Mouse (Mus musculus): ENCODE measurements around the gene Plgrkt. TPM values are rescaled to one million over a fixed set of nuclear protein-coding genes. Genes with fewer than 3 reads are reported as not detected.

Plgrkt gene
- polyA plus RNA-seq, 1 experiment = 34.0 TPM

GRCm38 (mm10) chr19:29405388-29405787 is 38.2 kb upstream of the Plgrkt start:
- TF ChIP-seq CTCF (IDR thresholded peaks at IDR 0.05; ENCODE audit: borderline replicate concordance, insufficient read depth, low read depth, low read length) (no peak), POLR2A (IDR thresholded peaks at IDR 0.05; ENCODE audit: borderline replicate concordance, insufficient read depth, low read length) (no peak)
- no peaks in the 10 kb centered on the region for H3K4me1 ChIP-seq (ENCODE audit: control insufficient read depth, insufficient read depth, low read length)
- H3K27ac ChIP-seq (ENCODE audit: insufficient read depth, low read length) = no peak overlapping the region
- H3K27me3 ChIP-seq (ENCODE audit: control insufficient read depth, insufficient read depth, low read length) = no peaks in the 10 kb centered on the region
- no peak overlapping the region for H3K4me3 ChIP-seq (replicated peaks; ENCODE audit: insufficient read depth, low read depth, low read length)
- WGBS = 81% methylated on average over 2 of the region's 2 CpGs
- no peak for DNase-seq

DNA sequence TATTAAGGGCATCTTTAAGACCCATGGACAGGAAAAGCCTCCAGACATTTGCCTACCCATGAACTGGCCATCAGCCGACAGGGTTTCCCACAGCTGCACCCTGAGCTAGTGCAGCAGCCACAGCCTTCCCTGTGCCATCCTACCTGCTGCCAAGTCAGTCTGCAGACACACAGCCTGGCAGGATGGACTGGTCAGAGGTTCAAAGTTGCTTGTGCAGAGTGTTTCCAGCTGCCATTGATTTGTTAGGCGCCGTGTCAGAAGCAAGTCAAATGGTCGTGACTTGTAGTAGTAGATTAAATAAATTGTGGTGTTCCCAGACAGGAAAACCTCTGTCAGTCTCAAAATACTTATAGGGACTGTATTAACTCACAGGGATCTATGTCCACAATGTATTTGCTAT is 36.1 kb upstream of the Plgrkt start:
- Histone ChIP-seq H3K27me3 (ENCODE audit: control insufficient read depth, insufficient read depth, low read length) (no peaks in the 10 kb centered on the region), H3K27ac (ENCODE audit: insufficient read depth, low read length) (no peak overlapping the region), H3K4me3 (replicated peaks; ENCODE audit: insufficient read depth, low read depth, low read length) (no peak overlapping the region), H3K4me1 (ENCODE audit: control insufficient read depth, insufficient read depth, low read length) (no peaks in the 10 kb centered on the region)
- no peak for TF ChIP-seq CTCF (IDR thresholded peaks at IDR 0.05; ENCODE audit: borderline replicate concordance, insufficient read depth, low read depth, low read length)
- DNase-seq = no peak
- 74% methylated on average over 4 of the region's 4 CpGs for WGBS

- no peak for DNase-seq
- H3K4me3 ChIP-seq (replicated peaks; ENCODE audit: insufficient read depth, low read depth, low read length) = no peak overlapping the region
- no peak overlapping the region for H3K27ac ChIP-seq (ENCODE audit: insufficient read depth, low read length)
- no peaks in the 10 kb centered on the region for H3K27me3 ChIP-seq (ENCODE audit: control insufficient read depth, insufficient read depth, low read length)
- H3K4me1 ChIP-seq (ENCODE audit: control insufficient read depth, insufficient read depth, low read length) = no peaks in the 10 kb centered on the region
- no peak for TF ChIP-seq POLR2A (IDR thresholded peaks at IDR 0.05; ENCODE audit: borderline replicate concordance, insufficient read depth, low read length)
- no peak for TF ChIP-seq CTCF (IDR thresholded peaks at IDR 0.05; ENCODE audit: borderline replicate concordance, insufficient read depth, low read depth, low read length)
- WGBS = 91% methylated on average over 4 of the region's 4 CpGs
Observed at GRCm38 (mm10) chr19:29402621-29403020, 35.4 kb upstream of the Plgrkt start.

DNA sequence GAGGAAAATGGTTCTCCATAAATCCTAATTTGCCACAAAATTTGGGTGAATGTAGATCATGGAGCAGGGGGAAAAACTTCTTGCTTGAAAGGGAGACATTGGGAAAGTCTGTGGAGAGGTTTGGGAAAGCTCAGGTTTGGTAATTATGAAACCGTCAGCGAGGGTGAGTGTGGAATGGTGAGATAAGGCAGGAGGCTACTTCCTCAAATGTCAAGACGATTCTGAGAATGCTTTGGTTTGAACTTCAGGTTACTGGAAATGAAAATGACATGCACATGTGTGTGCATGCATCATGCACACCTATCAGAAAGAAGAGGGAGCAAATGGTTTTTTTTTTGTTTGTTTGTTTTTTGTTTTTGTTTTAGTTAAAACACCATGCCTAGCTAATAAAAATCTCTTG is 33.3 kb upstream of the Plgrkt start:
- DNase-seq = no peak
- TF ChIP-seq CTCF (IDR thresholded peaks at IDR 0.05; ENCODE audit: borderline replicate concordance, insufficient read depth, low read depth, low read length) = no peak
- TF ChIP-seq POLR2A (IDR thresholded peaks at IDR 0.05; ENCODE audit: borderline replicate concordance, insufficient read depth, low read length) = no peak
- Histone ChIP-seq H3K27ac (ENCODE audit: insufficient read depth, low read length) (no peak overlapping the region), H3K4me1 (ENCODE audit: control insufficient read depth, insufficient read depth, low read length) (no peaks in the 10 kb centered on the region), H3K27me3 (ENCODE audit: control insufficient read depth, insufficient read depth, low read length) (no peaks in the 10 kb centered on the region), H3K4me3 (replicated peaks; ENCODE audit: insufficient read depth, low read depth, low read length) (no peak overlapping the region)
- 94% methylated on average over 3 of the region's 3 CpGs for WGBS

GRCm38 (mm10) chr19:29399786-29400185 is 32.6 kb upstream of the Plgrkt start:
- no peaks in the 10 kb centered on the region for H3K27me3 ChIP-seq (ENCODE audit: control insufficient read depth, insufficient read depth, low read length)
- TF ChIP-seq CTCF (IDR thresholded peaks at IDR 0.05; ENCODE audit: borderline replicate concordance, insufficient read depth, low read depth, low read length) = no peak
- TF ChIP-seq POLR2A (IDR thresholded peaks at IDR 0.05; ENCODE audit: borderline replicate concordance, insufficient read depth, low read length) = no peak
- no peaks in the 10 kb centered on the region for H3K4me1 ChIP-seq (ENCODE audit: control insufficient read depth, insufficient read depth, low read length)
- DNase-seq = no peak
- no peak overlapping the region for H3K4me3 ChIP-seq (replicated peaks; ENCODE audit: insufficient read depth, low read depth, low read length)
- no peak overlapping the region for H3K27ac ChIP-seq (ENCODE audit: insufficient read depth, low read length)
- WGBS = 95% methylated on average over 4 of the region's 4 CpGs

DNA sequence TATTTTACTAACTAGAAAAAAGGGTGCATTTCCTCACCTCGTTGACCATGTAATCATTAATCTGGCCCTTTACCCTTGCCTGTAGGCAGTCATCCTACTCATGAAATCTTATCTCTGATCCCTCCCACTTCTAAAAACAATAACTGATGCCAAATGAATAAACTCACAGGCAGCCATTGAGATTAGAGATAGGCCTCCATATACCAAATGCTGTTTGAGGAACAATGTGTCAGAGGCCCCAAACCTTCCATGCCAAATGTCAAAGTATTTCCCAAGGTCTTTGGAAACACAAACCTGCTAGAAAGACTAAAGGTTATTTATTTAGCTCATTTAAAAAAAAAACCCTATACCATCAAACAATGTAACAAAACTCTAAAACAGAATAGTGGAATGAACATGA is 29.2 kb upstream of the Plgrkt start:
- 64% methylated on average over 1 of the region's 1 CpGs for WGBS
- no peak for DNase-seq
- Histone ChIP-seq H3K27me3 (ENCODE audit: control insufficient read depth, insufficient read depth, low read length) (no peaks in the 10 kb centered on the region), H3K27ac (ENCODE audit: insufficient read depth, low read length) (no peak overlapping the region), H3K4me1 (ENCODE audit: control insufficient read depth, insufficient read depth, low read length) (no peaks in the 10 kb centered on the region), H3K4me3 (replicated peaks; ENCODE audit: insufficient read depth, low read depth, low read length) (no peak overlapping the region)
- no peak for TF ChIP-seq POLR2A (IDR thresholded peaks at IDR 0.05; ENCODE audit: borderline replicate concordance, insufficient read depth, low read length)
- TF ChIP-seq CTCF (IDR thresholded peaks at IDR 0.05; ENCODE audit: borderline replicate concordance, insufficient read depth, low read depth, low read length) = no peak

- Histone ChIP-seq H3K27ac (ENCODE audit: insufficient read depth, low read length) (no peak overlapping the region), H3K4me3 (replicated peaks; ENCODE audit: insufficient read depth, low read depth, low read length) (no peak overlapping the region), H3K4me1 (ENCODE audit: control insufficient read depth, insufficient read depth, low read length) (no peaks in the 10 kb centered on the region), H3K27me3 (ENCODE audit: control insufficient read depth, insufficient read depth, low read length) (no peaks in the 10 kb centered on the region)
- TF ChIP-seq POLR2A (IDR thresholded peaks at IDR 0.05; ENCODE audit: borderline replicate concordance, insufficient read depth, low read length) (no peak), CTCF (IDR thresholded peaks at IDR 0.05; ENCODE audit: borderline replicate concordance, insufficient read depth, low read depth, low read length) (no peak)
- DNase-seq = no peak
- WGBS = 85% methylated on average over 2 of the region's 2 CpGs
Observed at GRCm38 (mm10) chr19:29394721-29395120, 27.5 kb upstream of the Plgrkt start.

GRCm38 (mm10) chr19:29393333-29393732 is 26.1 kb upstream of the Plgrkt start:
- Histone ChIP-seq H3K4me1 (ENCODE audit: control insufficient read depth, insufficient read depth, low read length) (no peaks in the 10 kb centered on the region), H3K27ac (ENCODE audit: insufficient read depth, low read length) (no peak overlapping the region), H3K4me3 (replicated peaks; ENCODE audit: insufficient read depth, low read depth, low read length) (no peak overlapping the region), H3K27me3 (ENCODE audit: control insufficient read depth, insufficient read depth, low read length) (no peaks in the 10 kb centered on the region)
- DNase-seq = no peak
- TF ChIP-seq POLR2A (IDR thresholded peaks at IDR 0.05; ENCODE audit: borderline replicate concordance, insufficient read depth, low read length) (no peak), CTCF (IDR thresholded peaks at IDR 0.05; ENCODE audit: borderline replicate concordance, insufficient read depth, low read depth, low read length) (no peak)
- 95% methylated on average over 9 of the region's 9 CpGs for WGBS

All from cerebellum, adult 2 months (tissue).